Mouse (Mus musculus): Measurements from ENCODE around the gene Ergic2. TPM values are rescaled to one million over a fixed set of nuclear protein-coding genes. Genes with fewer than 3 reads are reported as not detected.
"Not testable (repeated sequence)": the region's sequence is repeated elsewhere in the genome, so short reads cannot be mapped to it uniquely, and the experiment has no call there.

Ergic2 gene
- polyA plus RNA-seq, 1 experiment: 62.9 TPM

- no peak for DNase-seq (ENCODE audit: low read depth)
These were observed 740 bp downstream of the Ergic2 start for GRCm38 (mm10) chr6:148211391-148211876.

GRCm38 (mm10) chr6:148207522-148207921 is 4.7 kb downstream of the Ergic2 start:
- DNase-seq (ENCODE audit: low read depth): peak; percentile 65

- no peak for DNase-seq (ENCODE audit: low read depth)
These were observed 7.0 kb downstream of the Ergic2 start for GRCm38 (mm10) chr6:148205134-148205533.

GRCm38 (mm10) chr6:148199729-148200128 is 12.4 kb downstream of the Ergic2 start:
- no peak for DNase-seq (ENCODE audit: low read depth)

DNA sequence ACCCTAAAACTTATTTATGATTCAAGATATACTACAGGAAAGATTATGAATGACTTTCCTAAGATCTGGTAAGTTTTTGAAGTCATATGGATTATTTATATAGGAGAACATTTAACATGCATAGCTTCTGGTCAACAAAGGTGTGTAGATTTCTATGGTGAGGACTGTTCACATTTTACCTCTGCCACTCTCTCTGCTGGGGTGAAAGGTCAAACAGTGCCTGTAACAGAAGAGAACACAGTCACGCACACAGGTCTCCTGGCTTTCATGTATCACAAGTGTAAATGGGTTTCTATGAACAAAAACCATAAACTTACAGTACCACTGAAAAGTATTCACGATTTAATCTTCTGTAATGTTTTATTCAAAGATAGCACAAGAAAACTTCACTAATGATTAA is 13.0 kb downstream of the Ergic2 start:
- no peak for DNase-seq (ENCODE audit: low read depth)

DNA sequence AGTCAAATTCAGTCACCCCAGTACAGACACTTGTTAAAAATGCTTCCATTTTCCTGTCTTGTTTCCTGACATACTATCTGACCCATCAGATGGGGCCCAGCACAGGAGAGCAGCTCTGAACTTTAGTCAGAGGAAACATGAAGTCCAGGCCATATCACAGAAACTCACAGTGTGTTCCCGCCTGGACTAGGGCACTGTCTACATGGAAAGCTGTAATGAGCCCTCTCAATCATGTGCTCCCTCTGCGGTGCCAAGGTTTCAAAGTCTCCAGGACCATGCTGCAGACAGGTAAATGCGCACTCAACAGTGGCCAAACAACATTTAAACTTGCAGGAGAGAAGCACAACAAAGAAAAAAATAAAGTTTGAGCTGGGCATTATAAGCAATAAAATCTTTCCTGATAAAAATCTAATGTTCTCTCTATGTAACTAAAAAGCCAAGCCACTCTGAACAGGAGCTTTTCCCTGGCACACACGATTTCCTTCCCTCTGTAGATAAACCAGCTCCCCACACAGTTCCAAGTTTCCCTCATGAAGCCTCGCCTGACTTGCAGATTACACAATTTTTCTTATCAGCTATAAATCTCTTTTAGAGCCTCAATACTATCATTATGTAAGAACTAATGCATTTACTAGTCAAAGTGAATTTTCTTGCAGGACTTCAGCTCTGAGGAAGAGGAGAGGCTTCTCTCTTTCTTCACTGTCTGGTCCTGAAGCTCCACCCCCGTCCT is 18.0 kb downstream of the Ergic2 start:
- no peak for DNase-seq (ENCODE audit: low read depth)

DNA sequence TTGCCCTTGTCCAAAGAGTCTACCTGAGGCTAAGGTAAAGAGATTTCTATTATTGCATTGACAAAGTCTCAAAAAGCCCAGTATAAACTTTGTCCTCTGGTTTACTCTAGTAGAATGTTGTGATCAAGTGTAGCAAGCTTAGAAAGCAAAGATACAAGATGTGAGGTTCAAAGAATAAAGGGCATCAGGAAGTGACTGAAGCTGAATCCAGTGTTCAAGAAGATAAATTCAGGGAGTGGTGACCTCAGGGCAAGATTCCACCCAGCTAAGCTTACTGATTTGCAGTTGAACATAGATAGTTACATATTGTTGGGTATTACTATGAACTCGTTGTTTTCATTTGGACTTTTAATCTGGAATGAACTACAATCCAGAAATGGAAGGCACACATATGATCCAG is 26.5 kb downstream of the Ergic2 start:
- DNase-seq (ENCODE audit: low read depth): no peak

GRCm38 (mm10) chr6:148172904-148173303 is 39.3 kb downstream of the Ergic2 start:
- DNase-seq (ENCODE audit: low read depth): no peak

DNA sequence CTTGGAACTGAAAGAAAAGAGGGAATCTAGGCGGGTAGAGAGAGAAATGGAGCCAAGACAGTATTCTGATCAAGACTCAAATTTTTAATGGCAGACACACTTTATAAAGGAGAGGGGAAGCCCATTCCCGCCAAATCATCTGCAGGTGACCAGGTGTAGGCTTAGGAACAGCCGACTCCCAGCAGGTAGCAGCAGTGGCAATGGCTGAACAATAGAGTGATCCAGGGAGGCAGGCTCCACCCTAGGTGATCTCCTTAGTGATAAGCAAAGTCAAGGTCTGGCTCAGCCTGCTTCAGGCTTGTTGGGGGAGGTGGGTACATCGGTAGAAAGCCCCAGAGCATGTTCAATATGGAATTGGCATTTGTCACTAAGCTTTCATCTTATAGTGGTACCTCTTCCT is 59.9 kb downstream of the Ergic2 start:
- DNase-seq (ENCODE audit: low read depth): not testable (repeated sequence)

DNA sequence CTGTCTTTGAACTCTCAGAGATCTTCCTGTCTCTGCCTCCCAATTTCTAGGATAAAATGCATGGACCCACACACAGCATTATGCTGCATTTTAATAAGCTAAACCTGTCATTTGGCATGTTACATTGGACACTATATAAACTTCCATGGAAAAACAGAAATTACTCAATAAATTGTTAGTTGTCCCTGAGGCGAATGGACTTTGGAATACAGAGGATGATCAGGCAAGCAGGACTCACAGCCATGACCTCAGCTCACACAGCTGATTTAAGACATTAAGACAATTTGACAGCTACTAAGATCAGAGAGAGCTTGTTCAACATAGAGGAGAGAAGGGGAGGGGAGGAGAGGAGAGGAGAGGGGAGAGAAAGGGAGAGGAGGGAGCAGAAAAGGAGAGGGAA is 69.8 kb downstream of the Ergic2 start:
- DNase-seq (ENCODE audit: low read depth): no peak

DNA sequence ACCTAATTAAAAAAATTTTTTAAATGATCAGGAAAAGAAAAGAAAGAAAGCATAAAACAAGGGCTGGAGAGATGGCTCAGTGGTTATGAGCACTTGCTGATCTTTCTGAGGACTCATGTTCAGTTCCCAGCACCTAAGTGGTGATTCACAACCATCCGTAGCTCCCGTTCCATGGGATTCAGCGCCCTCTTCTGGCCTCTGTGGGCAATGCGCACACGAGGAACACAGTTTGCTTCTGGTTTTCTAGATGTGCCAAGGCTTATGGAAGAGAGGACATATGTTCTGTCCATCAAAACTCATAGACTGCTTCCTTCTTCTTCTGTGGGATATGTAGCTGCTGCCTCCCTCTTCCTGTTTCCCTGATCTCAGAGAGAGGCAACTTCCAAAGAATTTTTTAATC is 70.3 kb downstream of the Ergic2 start:
- DNase-seq (ENCODE audit: low read depth): no peak

DNA sequence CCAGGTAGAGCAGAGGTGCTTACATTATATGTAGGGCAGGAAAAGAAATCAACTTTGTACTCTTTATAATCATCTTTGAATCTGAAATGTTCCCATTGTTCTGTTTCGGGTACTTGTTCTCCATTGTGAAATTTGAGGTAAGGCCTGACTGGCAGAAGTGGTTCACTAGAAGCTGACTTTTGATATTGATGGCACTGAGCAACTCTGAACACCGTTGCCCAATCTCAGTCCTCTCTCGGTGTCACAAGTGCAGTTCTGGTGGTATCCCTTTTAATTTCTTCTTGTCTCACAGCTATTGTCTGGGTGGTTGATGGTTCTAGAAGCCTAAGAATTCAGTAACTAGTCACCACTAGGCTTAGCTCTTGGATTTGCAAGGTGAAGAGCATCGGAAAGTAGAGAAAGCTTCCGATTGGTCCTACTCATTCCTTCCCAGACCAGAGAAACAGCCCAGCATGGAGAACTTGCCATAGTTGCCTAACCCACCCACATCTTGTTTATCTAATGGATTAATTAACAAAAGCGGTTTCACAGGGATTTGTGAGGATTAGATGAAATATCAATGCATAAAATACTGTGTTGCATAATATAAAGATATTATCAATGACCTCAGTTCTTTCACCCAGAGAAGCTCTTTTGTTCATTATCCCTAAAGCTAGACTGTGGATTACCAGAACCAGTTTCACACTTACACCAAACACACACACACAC is 72.7 kb downstream of the Ergic2 start:
- DNase-seq (ENCODE audit: low read depth): peak; percentile 85

DNA sequence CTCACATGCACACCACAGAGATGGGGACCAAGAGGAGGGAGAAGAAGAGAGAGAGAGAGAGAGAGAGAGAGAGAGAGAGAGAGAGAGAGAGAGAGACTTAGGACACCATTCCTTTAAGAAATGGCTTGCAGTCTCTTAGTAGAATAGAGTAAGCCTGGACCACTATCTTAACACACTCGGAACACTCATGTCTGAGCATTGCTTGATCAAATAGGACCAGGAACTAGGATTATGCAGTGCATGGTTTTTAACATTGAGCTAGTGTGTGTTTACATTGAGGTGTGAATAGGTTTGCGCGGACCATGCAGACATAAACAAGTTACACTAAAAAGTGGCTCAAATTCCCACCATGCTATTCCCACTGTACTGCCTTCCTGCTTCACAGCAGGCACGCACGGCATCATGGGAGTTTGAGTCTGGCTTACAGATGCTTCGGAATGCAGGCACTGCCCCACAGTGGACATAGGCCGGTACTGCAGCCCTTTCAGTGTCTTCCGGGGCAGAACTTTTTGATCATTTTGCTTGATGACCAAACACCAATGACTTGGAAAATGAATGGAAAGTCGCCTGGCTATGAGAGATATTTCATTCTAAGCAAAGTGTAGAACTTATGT is 76.3 kb downstream of the Ergic2 start:
- DNase-seq (ENCODE audit: low read depth): no peak

DNA sequence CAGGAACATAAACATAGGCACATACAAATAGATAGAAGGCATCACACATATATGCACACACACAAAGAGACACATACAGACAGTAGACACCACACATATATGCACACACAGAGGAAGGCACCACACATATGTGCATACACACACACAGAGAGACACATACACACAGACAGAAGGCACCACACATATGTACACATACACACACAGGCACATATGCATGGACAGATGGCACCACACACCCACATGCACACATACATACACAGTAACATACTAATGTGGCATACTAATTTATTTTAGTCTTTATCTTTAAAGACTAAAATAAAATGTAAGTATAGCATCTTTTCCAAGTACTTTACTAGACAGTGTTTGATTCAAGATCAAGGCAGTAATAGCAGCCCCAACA is 78.6 kb downstream of the Ergic2 start:
- no peak for DNase-seq (ENCODE audit: low read depth)

DNA sequence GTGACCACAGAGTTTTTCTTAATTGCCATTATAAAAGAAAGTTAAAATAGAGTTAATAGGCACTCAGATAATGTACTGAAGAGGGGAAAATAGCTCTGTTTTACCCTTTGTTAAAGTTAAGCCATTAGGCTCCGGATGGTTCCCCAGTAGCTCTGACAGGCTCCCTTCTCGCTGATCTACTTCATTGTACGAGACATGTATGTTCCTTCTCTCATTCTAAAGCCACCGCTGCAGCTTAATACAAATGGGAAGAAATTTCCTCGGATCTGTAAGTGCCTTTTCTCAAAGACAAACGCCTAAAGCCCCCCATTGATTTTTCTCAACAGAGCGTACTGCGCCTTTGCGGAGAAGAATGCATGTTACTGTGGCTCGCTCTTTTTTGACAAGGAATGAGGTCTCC is 79.9 kb downstream of the Ergic2 start:
- no peak for DNase-seq (ENCODE audit: low read depth)

Other genes starting within 250 kb of the Ergic2 start
- 0.05 and 0.18 TPM in 2 replicates for gene Far2, start 165.1 kb downstream of the Ergic2 start, polyA plus RNA-seq (2012; rRNA removed)
- 12.0 and 15.3 TPM in 2 replicates for gene Tmtc1, start 232.0 kb upstream of the Ergic2 start, polyA plus RNA-seq (2012; rRNA removed)

Data from gonadal fat pad, adult 2 months (tissue).